Mouse (Mus musculus) testis, postnatal 14 days (tissue): Measurements from ENCODE around the gene Prpf31.

ENCODE experiments used
- DNase-seq: peaks from one replicate; pipeline ENCODE4 v3.0.0; 2021; ENCODE audit warnings: low spot score

The Prpf31 gene

DNA sequence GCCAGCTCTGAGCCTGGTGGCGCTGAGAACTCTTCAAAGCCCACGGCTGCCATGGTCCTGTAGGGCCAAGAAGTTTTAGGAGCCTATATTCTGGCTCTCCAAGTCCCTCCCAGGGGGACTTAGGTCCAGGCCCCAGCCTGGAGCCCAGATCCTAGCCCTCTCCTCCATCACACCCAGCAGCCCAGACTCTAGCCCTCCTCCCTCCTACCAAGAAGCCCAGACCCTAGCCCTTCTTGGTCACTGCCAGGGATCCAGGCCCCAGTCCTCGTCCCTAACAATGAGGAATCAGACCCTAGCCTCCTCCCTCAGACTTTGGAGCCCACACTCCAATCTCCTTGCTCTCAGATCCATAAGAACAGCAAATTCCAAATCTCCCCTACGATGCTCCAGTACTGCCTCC, 755 bp upstream of the Prpf31 start:
- DNase-seq, result no peak

DNA sequence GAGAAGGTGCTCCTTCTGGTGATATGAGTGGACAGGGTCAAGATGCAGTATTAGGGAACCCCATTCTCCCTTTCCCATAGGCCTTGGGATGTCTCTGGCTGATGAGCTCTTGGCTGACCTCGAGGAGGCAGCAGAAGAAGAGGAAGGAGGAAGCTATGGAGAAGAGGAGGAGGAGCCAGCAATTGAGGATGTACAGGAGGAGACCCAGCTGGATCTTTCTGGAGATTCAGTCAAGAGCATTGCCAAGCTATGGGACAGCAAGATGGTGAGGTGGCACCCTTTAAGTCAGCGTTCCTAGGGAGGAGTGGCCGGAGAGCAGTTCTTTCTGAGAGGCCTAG, 662 bp downstream of the Prpf31 start:
- no peak for DNase-seq

DNA sequence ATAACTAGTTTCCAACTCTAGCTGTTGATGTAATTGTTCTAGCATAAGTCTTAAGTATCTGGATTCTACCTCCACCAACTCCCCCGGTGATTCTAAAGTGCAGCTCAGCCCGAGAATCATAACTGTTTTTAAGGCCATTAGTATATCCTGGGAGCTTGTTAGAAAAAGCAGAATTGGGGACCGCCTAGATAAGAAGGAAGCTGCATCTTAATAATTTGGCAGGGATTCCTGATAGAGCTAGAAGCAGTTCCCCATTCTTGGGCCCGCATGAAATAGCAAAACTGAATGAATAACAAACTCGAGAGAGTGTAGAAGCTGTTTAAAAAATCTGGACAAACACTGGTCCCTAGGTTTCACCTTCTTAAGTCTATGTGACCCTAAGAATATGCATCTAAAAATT, 13.6 kb downstream of the Prpf31 start:
- DNase-seq, result no peak

DNA sequence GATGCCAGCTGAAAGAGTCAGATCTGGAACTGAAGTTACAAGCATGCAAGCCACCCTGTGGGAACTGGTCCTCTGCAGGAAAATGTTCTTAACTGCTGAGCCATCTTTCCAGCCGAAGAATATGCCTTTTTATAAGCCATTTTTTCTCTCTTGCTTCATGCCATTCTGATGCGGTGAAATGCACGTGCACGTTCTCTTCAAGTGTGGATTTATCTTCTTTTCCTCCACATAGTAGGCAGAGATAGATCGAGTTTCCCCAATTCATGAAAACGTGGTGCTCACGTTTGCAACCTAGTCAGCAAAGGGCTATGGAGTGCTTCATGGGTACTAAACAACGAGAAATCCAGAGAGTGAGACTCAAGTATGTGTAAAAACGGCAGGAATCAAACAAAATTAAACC, 14.1 kb downstream of the Prpf31 start:
- no peak for DNase-seq

DNA sequence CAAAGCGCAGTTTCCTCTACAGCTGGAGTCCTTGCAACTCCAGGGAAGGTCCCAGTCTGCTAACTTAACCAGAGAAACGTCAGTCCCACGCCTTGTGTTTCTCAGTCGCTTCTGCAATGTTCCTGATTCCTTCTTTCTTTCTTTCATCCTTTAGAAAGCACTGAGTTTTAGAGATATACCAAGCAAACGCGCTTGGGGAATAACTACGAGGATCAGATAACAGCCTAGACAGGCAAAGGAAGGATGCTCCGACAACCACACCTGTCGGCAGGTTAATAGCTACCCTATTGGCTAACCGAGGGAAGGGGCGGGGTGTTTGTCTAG, 14.5 kb downstream of the Prpf31 start:
- DNase-seq, result peak; percentile 29

DNA sequence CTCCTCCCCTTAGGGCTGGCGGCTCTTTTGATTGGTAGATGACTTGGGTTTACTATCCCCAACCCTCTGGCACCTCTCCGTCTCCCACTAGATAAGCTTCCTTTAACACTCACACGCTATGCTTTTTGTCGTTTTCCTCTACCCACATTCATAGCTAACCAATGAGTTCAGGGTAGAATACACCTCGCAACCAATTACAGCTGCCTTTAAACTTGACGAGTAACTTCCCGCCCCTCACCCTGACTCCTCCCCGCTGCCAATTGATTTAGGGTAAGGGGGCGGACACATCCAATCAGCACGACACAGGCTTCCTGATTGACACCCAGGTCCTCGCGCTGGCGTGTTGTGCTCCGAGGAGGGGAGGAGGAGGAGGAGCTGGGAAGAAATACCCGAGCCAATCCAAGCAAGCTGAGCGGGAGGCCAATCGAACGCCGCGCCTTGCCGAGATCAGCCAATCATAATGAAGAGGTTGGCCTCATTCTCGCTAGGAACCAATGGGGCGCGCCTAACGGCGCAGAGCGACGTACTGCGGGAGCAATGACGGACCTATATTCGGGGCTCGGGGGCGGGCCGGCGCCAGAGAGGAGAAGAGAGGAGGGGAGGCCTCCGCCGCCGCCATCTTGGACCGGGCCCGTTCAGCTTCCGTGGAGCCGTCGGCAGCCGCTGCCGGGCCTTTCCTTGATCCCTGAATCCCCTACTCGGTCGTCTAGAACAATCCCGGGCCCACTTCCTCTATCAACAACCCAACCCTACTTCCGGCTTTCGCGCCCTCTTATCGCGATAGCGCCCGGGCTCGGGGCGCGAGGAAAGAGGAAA, 15.1 kb downstream of the Prpf31 start, which contains the start of gene Cnot3:
Gene Cnot3, plus strand, starts transcription at position 597 of the 816 bp plus-strand sequence.
- peak; percentile 100 for DNase-seq

DNA sequence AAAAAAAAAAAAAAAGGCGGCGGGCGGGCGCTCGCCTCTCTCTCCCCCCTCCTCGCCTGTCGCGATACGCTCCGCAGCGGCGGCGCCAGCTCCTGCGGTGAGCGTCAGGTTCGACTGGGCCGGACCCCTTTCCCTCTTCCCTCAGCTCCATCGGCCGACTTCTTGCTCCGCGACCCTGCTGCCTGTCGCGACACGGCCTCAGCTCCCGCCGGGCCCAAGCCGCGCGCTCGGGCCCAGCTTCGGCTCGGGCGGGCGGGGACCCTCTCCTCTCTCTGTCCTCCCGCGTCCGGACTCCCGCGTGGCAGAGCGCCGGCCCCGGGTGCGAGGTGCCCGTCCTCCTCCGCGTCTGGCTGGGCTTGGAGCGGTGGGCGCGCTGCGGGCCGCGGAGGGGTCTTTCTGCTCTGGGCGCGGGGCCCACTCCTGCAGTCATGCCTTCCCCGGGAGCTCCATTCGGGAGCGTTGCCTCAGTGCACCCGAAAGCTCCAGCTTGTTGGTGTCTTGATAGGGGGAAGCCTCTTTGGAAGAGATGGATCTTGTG, 15.8 kb downstream of the Prpf31 start:
- no peak for DNase-seq

DNA sequence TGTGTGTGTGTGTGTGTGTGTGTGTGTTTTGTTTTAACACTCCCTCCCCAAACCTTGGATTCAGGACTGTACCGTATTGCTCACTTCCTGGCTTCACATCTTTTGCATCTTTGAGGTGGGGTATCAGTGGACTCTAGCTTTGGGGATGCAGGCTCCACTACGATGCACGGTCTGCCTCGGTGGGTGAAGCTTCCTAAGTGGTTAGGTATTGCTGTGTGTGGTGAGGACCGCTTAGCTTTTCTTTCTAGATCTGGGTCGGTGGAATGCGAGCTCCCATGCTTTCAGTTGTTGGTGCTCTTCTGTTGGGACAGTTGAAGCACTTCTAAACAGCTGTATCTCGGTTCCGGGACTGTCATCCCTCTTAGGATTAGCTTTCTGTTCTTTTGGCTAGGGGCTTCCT, 16.4 kb downstream of the Prpf31 start:
- DNase-seq, result no peak

DNA sequence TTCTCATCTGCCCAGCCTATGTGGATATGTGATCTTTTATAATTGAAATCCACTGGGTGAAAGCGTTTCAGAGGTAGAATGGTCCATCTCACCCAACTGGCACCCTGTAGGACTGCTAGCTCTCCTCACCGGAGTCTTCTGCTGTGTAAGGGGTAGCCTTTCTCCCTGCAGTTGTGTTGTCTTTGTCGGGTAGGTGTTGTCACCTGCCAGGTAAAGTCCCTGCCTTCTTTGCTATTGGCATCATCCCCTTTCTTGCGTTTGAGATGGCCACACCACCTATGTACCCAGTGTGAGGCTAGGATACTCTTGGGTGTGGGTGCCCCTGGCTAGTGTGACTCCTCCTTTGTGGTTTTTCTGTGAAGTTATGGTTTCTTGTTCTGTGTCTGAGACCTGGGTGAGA, 16.9 kb downstream of the Prpf31 start:
- DNase-seq, result no peak

DNA sequence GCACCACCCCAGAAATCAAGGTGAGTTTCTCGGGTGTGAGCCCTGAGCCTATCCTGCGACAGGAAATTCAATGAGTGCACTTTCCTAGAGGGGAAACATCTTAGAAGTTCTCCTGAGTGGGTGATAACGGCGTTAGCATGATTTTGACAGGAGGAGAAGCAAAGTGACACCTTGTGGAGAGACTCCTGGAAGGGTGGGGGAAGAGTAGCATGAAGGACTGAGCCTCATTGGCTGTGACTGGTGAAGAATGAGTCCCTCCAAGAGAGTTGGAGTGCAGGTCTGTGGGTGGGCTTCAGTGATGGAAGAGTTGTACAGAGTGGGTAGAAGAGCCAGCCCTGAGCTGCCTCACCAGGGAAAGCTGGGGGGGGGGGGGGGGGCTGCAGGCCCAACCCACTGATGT, 27.2 kb downstream of the Prpf31 start:
- no peak for DNase-seq

DNA sequence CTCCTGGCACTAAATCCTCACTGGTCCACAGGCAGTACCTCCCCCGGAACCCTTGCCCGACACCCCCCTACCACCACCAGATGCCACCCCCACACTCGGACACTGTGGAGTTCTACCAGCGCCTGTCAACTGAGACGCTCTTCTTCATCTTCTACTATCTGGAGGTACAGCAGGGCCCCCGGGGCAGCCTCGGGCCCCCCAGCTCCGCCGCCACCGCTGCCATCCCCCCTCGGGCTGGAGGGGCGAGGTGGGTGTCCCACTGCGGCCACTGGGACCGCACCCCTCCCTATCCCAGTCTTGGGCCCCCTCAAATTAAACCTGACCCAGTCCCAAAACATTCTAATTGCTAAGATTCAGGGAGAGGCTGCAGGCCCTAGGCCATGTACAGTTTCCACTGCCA, 28.8 kb downstream of the Prpf31 start:
- DNase-seq, result no peak

DNA sequence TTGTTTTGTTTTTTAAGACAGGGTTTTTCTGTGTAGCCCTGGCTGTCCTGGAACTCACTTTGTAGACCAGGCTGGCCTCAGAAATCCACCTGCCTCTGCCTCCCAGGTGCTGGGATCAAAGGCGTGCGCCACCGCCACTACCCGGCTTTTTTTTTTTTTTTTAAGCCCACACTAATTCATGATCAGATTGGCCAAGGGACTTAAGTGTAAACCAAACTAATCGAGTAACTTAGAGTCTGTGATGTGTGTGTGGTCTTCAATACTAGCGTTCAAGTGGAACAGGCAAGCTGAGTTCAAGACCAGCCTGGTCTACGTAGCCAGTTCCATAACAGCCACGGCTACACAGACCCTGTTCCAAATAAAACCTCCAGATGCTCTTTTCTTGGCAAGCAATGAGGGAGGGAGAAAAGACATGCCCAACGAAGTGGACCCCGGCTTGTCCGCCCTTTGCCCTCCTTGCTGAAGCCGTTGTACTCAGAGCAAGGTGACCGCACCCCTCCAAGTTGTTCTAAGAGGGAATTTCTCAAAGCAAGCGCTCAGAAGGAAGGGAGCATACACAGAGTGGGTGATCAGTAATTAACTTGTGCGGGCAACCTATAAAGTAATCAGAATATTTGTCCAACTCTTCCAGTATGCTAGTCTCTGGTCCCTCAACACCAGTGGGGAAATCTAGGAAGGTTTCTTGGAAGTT, 34.9 kb downstream of the Prpf31 start:
- no peak for DNase-seq

DNA sequence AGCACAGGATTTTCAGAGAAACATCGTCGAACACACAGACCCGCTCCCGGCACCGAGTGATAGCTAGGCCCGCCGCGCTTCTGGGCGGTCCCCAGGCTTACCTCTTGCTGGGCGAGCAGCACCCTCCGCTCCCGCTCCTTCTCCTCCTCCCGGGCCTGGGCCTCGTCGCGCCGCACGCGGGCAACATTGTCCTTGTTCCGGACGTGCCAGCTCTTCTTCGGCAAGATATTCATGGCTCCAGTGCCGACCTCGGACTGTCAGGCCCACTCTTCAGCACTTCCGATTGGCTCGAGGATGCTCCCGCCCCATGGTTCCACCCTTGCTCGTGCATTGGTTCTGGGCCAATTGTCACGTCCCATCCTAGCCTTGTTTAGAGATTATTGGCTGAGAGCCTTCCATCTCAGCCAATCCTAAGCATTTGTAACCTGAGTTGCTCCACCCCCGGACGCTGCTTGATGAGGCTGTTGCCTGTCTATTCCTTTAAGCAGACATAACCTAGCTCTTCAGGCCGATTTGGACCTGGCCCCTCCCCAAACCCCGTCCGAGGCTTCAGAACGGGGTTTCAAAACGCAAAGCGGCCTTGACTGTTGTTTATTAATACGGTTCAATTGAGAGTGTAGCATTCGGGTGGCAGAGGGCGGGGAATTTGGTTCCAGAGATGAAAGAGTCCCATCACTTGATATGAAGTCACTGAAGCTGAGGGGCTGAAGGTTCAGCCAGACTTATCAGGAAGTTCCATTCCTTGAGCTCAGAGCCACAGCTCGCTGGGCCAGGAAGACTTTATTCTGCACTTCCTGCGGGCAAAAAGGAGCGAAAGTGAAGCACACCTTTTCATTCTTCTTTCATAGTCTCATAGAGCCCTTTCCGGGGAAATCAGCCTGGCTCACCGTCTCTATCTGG, 35.7 kb downstream of the Prpf31 start, which contains the start of gene Leng1:
Gene Leng1, minus strand, starts transcription at position 626 of the 900 bp plus-strand sequence.
- DNase-seq, result peak; percentile 96

DNA sequence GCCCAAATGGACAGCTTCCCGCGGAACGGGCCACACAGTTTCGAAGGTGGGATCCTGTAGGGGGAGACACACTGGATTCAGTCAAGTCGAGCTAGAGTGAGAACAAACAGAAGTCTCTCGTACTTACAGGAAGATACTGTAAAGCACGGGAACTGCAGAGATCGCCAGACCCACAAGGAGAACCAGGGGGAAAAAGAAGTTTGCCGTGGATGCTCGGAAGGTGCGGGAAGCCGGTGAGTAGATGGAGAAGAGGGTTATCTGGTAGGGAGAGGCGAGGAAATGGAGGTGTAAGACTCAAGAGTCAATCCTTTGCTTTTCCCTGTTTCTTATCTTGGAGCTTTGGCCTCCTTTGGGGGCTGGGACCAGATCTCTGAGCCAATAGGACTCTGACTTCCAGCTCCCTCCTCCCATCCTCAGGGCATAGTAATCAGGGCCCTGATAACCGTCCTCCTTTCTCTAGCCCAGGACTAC, 37.2 kb downstream of the Prpf31 start:
- no peak for DNase-seq

DNA sequence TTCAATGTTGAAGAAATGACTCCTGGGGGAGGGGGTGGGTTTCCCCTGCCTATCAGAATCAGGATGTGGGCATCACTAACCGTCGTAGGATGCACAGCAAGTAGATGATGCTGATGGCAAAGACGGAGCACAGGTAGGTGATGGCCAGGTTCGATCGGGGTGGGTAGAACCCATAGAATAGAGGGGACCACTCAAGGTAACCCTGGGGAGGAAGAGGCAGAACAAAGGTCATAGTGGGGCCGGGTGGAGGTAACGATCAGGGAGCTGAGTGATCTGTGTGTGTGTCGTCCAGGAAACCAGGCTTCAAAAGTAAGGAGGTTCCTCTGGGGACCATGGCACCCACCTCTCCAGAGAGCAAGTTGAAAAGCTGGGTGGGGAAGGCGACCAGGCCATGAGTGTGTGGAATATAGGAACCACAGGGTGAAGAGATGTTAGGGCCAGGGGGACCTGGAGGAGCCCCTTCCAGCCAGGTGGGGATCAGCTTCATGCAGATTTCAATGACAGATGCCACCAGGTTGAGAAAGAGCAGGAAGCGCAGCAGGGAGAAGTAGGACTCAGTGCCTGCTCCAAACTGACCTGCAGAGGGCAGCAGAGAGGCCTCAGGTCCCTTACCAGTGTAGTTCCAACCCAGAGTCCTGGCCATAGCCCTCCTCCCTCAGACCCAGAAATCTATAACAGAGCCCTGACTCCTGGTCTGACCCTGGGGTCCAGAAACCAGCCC, 44.9 kb downstream of the Prpf31 start:
- peak; percentile 65 for DNase-seq

DNA sequence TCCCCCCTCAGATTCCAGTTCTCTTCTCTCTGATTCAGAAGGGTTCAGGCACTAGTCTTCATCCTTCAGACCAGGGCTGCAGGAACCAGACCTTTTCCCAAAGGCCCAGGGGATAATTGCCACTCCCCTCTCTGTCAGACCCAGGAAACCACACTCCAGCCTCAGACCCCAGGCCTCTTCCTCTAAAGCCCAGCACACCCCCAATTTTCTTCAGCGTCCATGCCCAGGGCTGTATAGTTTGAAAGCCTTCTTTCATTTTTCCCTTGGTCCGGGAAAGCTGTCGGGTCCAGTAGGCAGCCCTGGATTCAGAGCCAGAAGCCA, 45.4 kb downstream of the Prpf31 start:
- no peak for DNase-seq

DNA sequence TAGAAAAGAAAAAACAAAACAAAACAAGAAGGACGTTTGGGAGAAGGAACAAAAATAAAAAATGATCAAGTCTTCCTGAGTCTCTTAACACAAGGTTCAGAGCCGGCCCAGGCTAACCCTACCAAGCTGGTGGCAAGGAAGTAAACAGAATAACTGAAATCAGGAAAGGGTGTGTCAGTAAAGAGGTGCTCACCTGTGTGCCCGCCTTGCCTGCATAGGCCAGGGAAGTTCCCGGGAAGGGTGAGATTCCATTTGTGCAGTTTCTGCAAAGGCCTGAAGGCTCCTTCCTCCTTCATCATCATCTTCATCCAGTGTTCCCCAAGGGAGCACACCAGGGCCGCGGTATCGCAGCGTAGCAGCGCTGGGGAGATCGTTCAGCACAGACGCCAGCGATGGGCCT, 46.6 kb downstream of the Prpf31 start:
- DNase-seq, result no peak

DNA sequence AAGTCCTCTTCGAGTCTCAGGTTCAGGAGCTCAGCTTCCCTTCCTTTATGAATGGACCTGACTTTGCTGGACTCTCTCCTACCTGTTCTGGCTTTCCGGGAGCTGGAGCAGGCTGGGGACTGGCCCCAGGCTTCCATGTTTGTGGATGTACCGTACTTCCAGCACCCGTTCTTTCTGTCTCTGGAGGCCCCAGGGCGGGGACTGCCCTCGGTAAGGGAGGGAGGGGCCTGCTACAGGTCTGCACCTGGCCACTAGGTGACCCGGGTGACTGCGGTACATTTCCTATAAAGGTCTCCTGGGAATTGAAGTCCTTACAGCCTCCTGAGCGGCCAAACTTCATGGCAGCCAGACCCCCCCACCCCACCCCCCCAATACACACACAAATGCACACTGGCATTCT, 47.6 kb downstream of the Prpf31 start, which contains the start of gene Tmc4:
Gene Tmc4, minus strand, starts transcription at position 212 of the 400 bp plus-strand sequence.
- DNase-seq, result no peak

DNA sequence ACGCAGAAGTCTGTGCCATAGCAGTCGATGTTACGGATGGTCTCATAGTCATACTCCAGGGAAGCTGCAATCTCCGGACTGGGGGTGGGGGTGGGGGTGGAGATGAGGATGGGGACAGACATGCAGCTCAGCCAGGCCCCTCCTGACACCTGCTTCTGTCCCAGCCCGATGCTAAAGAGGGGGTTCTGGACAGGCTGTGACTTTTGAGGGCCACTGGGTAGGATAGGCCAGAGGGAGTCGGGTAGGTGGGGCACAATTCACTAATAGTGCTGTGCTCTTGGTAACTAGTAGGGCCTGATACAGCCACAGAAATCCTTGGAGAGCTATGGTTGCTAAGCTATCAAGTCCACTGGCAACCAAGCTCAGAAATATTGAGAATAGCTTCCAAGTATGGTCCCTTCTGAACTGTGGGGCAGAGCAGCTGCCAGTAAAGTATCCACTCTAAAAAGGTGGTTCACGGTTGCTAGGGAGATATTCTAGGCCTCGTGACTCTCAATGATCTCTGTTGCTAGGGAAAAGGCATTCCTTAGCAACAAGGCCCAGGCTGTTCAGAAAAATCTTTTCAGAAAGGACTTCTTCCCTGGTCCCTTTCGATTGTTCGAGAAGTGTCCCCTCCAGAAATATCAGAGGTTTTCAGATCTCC, 54.2 kb downstream of the Prpf31 start:
- DNase-seq, result no peak

DNA sequence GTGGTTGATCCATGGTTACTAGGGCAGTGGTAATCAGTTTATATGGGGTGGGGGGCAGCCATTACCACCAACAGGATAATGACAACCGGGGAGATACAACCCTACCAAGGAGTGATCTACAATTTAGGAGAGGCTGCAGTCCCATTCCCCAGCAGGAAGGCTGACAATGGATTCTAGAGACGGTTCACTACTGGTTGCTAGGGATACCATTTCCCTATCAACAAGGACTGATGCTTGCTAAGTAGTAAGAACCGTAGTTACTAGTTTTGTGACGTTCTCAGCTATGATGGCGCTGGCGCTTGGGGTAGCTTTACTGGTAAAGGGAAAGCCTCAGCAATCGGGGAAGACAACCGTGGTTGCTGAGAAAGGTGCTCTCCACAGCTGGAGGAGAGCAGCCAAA, 54.9 kb downstream of the Prpf31 start:
- DNase-seq, result no peak
